Mouse (Mus musculus): Measurements from ENCODE around the gene Fam219a. TPM values are rescaled to one million over a fixed set of nuclear protein-coding genes. Genes with fewer than 3 reads are reported as not detected.

Fam219a gene
- polyA plus RNA-seq, 1 experiment: 3.8 TPM

DNA sequence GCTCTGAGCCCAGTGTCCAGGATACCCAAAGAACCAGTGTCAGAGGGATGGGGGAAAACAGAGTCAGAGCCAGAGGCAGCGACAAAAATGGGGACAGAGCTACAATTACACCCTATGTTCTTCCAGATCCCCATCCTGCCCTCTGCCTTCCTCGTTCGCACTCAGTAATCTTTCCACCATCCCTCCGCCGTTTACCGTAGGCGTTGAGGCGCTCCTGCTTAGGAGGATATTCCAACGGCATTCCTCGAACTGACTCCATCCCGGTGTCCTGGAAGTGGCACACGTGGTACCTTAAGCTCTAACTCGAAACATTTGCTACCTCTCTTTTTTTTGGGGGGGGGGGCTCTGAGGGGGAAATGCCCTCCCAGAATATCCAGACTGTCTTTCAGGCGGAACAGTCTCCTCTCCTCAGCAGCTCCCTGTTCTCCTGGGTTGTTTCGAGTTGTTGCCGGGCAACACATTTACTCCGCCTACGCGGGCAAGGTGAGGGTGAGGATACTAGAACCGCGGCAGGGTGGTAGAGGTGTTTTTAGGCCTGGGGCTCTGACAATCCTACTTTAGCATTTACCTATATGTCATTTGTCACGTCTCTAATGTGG, 61.9 kb downstream of the Fam219a start:
- no peak overlapping the region for H3K27ac ChIP-seq (ENCODE audit: insufficient read depth, low read length)

DNA sequence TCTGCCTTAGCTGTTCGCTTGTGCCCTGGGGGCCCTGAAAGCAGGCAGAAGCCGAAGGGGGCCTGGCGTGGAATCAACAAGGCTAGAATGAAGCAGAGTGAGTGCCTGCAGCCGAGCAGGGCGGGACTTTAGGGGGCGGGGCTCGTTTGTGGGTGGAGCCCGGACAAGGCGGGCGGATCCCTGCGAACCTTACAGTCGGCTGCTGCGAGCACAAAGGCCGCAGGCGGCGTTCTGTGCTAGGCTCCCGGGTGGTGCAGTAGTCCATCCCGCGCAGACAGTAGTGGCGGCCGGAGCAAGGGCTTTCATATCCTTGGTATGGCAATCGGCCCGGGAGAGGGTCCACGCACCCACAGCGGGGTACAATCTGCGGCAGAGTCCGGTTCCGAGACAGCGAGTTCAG, 62.4 kb downstream of the Fam219a start:
- peak overlapping the region; percentile 58 for H3K4me3 ChIP-seq (ENCODE audit: low read depth, low read length)
- no peaks in the 10 kb centered on the region for H3K4me1 ChIP-seq (ENCODE audit: control insufficient read depth, insufficient read depth, low read length)
- no peak overlapping the region for H3K27ac ChIP-seq (ENCODE audit: insufficient read depth, low read length)
- H3K9me3 ChIP-seq (replicated peaks; ENCODE audit: control insufficient read depth, insufficient read depth, low read length, poor library complexity, severe bottlenecking): no peaks in the 10 kb centered on the region
- 0 out of 2 replicates have a peak overlapping the region, but pooled peaks have one; percentile 4 for H3K9ac ChIP-seq (ENCODE audit: low read depth, poor library complexity, severe bottlenecking)
- TF ChIP-seq POLR2A (IDR thresholded peaks at IDR 0.05; ENCODE audit: insufficient read depth, low read length) (no peak), EP300 (IDR thresholded peaks at IDR 0.05; ENCODE audit: insufficient read depth, low read depth, low read length) (no peak), CTCF (IDR thresholded peaks at IDR 0.05; ENCODE audit: low read depth, low read length) (no peak)
- no peaks in the 10 kb centered on the region for H3K36me3 ChIP-seq (ENCODE audit: control insufficient read depth, insufficient read depth, low read length, poor library complexity, severe bottlenecking)
- H3K27me3 ChIP-seq (ENCODE audit: control insufficient read depth, insufficient read depth, low read length, poor library complexity, severe bottlenecking): no peaks in the 10 kb centered on the region; the same call in none of the 2 replicates

More for the DNA sequence above, 61.9 kb downstream of the Fam219a start:
- H3K9me3 ChIP-seq (replicated peaks; ENCODE audit: control insufficient read depth, insufficient read depth, low read length, poor library complexity, severe bottlenecking): no peaks in the 10 kb centered on the region
- no peaks in the 10 kb centered on the region for H3K36me3 ChIP-seq (ENCODE audit: control insufficient read depth, insufficient read depth, low read length, poor library complexity, severe bottlenecking)
- no peaks in the 10 kb centered on the region; the same call in none of the 2 replicates for H3K27me3 ChIP-seq (ENCODE audit: control insufficient read depth, insufficient read depth, low read length, poor library complexity, severe bottlenecking)
- no peaks in the 10 kb centered on the region for H3K4me1 ChIP-seq (ENCODE audit: control insufficient read depth, insufficient read depth, low read length)
- TF ChIP-seq CTCF (IDR thresholded peaks at IDR 0.05; ENCODE audit: low read depth, low read length) (no peak), POLR2A (IDR thresholded peaks at IDR 0.05; ENCODE audit: insufficient read depth, low read length) (no peak), EP300 (IDR thresholded peaks at IDR 0.05; ENCODE audit: insufficient read depth, low read depth, low read length) (no peak)
- peak overlapping the region; percentile 52 for H3K4me3 ChIP-seq (ENCODE audit: low read depth, low read length)
- 0 out of 2 replicates have a peak overlapping the region, but pooled peaks have one; percentile 4 for H3K9ac ChIP-seq (ENCODE audit: low read depth, poor library complexity, severe bottlenecking)

DNA sequence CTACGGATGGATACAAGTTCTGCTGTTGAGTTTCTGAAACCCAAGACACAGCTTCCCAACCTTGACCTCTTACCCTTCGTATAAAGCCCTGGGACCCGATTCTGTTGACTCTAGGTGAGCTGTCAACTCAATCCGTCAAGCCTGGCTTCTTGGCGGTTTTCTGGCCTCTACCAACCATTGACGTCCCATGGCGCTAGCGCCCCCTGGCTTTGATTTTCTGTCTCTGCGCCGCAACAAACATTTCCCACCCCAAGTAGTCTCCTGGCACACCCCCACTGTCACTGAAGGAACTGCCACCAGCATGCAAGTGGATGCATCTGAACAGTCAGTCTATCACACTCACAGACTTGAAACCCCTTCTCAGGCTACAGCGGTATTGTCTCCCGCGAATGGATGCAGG, 63.2 kb downstream of the Fam219a start:
- H3K27ac ChIP-seq (ENCODE audit: insufficient read depth, low read length): no peak overlapping the region
- H3K9ac ChIP-seq (ENCODE audit: low read depth, poor library complexity, severe bottlenecking): no peak overlapping the region
- H3K4me1 ChIP-seq (ENCODE audit: control insufficient read depth, insufficient read depth, low read length): no peaks in the 10 kb centered on the region

DNA sequence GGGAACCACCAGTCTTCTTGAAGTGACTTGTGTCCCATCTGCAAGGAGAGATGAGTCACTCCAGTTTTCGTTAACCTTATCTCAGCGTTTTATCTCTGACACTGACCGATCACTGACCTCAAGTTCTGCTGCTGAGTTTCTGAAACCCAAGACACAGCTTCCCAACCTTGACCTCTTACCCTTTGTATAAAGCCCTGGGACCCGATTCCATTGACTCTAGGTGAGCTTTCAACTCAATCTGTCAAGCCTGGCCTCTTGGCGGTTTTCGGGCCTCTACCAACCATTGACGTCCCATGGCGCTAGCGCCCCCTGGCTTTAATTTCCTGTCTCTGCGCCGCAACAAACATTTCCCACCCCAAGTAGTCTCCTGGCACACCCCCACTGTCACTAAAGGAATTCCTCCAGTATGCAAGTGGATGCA, 64.2 kb downstream of the Fam219a start:
- Histone ChIP-seq H3K9ac (ENCODE audit: low read depth, poor library complexity, severe bottlenecking) (no peak overlapping the region), H3K9me3 (replicated peaks; ENCODE audit: control insufficient read depth, insufficient read depth, low read length, poor library complexity, severe bottlenecking) (no peaks in the 10 kb centered on the region), H3K27ac (ENCODE audit: insufficient read depth, low read length) (no peak overlapping the region), H3K36me3 (ENCODE audit: control insufficient read depth, insufficient read depth, low read length, poor library complexity, severe bottlenecking) (no peaks in the 10 kb centered on the region), H3K27me3 (ENCODE audit: control insufficient read depth, insufficient read depth, low read length, poor library complexity, severe bottlenecking) (no peaks in the 10 kb centered on the region; the same call in none of the 2 replicates), H3K4me1 (ENCODE audit: control insufficient read depth, insufficient read depth, low read length) (no peaks in the 10 kb centered on the region), H3K4me3 (ENCODE audit: low read depth, low read length) (no peak overlapping the region)
- peak; percentile 48 for TF ChIP-seq CTCF (IDR thresholded peaks at IDR 0.05; ENCODE audit: low read depth, low read length)
- no peak for TF ChIP-seq POLR2A (IDR thresholded peaks at IDR 0.05; ENCODE audit: insufficient read depth, low read length)

More for the DNA sequence above, 63.2 kb downstream of the Fam219a start:
- Histone ChIP-seq H3K4me3 (ENCODE audit: low read depth, low read length) (peak overlapping the region; percentile 58), H3K27me3 (ENCODE audit: control insufficient read depth, insufficient read depth, low read length, poor library complexity, severe bottlenecking) (no peaks in the 10 kb centered on the region; the same call in none of the 2 replicates), H3K36me3 (ENCODE audit: control insufficient read depth, insufficient read depth, low read length, poor library complexity, severe bottlenecking) (no peaks in the 10 kb centered on the region), H3K9me3 (replicated peaks; ENCODE audit: control insufficient read depth, insufficient read depth, low read length, poor library complexity, severe bottlenecking) (no peaks in the 10 kb centered on the region)
- peak; percentile 63 for TF ChIP-seq CTCF (IDR thresholded peaks at IDR 0.05; ENCODE audit: low read depth, low read length)
- TF ChIP-seq POLR2A (IDR thresholded peaks at IDR 0.05; ENCODE audit: insufficient read depth, low read length): no peak

DNA sequence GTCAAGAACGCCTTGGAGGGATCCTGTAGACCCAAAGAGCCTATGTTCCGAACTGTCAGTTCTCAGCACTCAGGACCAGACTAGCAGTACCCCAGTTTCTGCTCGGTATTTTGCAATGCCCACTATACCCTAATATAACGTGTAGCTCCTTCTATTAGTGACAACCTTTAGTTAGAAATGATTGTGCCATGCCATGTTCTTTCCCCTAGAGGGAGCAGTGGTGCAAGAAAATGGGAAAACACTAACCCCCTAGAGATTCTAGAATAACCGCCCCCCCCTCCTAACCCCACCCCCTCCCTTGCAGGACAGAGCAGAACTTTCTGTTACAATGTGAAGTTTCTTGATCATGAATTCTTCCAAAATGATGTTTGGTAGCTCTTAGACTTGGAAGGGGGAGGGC, 65.0 kb downstream of the Fam219a start:
- Histone ChIP-seq H3K27ac (ENCODE audit: insufficient read depth, low read length) (no peak overlapping the region), H3K4me3 (ENCODE audit: low read depth, low read length) (no peak overlapping the region), H3K27me3 (ENCODE audit: control insufficient read depth, insufficient read depth, low read length, poor library complexity, severe bottlenecking) (no peaks in the 10 kb centered on the region; the same call in 1 of the 2 replicates), H3K9ac (ENCODE audit: low read depth, poor library complexity, severe bottlenecking) (no peak overlapping the region), H3K36me3 (ENCODE audit: control insufficient read depth, insufficient read depth, low read length, poor library complexity, severe bottlenecking) (no peaks in the 10 kb centered on the region), H3K4me1 (ENCODE audit: control insufficient read depth, insufficient read depth, low read length) (no peaks in the 10 kb centered on the region), H3K9me3 (replicated peaks; ENCODE audit: control insufficient read depth, insufficient read depth, low read length, poor library complexity, severe bottlenecking) (no peaks in the 10 kb centered on the region)
- TF ChIP-seq CTCF (IDR thresholded peaks at IDR 0.05; ENCODE audit: low read depth, low read length) (no peak), EP300 (IDR thresholded peaks at IDR 0.05; ENCODE audit: insufficient read depth, low read depth, low read length) (no peak), POLR2A (IDR thresholded peaks at IDR 0.05; ENCODE audit: insufficient read depth, low read length) (no peak)

DNA sequence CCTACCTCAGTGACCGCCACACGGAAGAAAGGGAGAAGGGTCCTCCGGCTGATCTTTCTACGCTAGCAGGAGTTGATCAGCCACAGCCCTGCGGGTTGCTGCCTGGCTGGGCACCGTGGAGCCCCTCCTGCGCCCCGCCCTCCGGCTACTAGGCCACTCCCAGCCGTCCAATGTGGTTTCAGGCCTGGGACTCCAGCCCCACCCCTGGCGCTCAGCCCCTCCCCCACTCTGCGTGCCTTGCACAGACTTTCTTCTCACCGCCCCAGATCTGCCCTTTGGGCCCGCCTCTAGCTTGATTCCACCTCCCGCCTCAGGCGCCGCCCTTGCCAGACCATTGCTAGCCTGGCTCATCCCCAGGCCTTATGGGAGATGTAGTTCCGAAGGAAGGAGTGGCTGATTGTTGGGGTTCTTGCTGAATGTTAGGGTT, 66.3 kb downstream of the Fam219a start, which contains the start of gene AI464131:
AI464131 (minus strand) TSS at position 91 of the 427 bp plus-strand sequence.
- Histone ChIP-seq H3K27ac (ENCODE audit: insufficient read depth, low read length) (no peak within 1 kb of the TSS), H3K4me1 (ENCODE audit: control insufficient read depth, insufficient read depth, low read length) (peaks cover 2% of the 10 kb centered on the region), H3K27me3 (ENCODE audit: control insufficient read depth, insufficient read depth, low read length, poor library complexity, severe bottlenecking) (no peaks in the 10 kb centered on the region), H3K4me3 (ENCODE audit: low read depth, low read length) (peak within 1 kb of the TSS; percentile 69), H3K9ac (ENCODE audit: low read depth, poor library complexity, severe bottlenecking) (peak within 1 kb of the TSS; percentile 23; the same call in 1 of the 2 replicates), H3K9me3 (replicated peaks; ENCODE audit: control insufficient read depth, insufficient read depth, low read length, poor library complexity, severe bottlenecking) (no peaks in the 10 kb centered on the region), H3K36me3 (ENCODE audit: control insufficient read depth, insufficient read depth, low read length, poor library complexity, severe bottlenecking) (no peaks in the 10 kb centered on the region)
- TF ChIP-seq CTCF (IDR thresholded peaks at IDR 0.05; ENCODE audit: low read depth, low read length) (no peak), EP300 (IDR thresholded peaks at IDR 0.05; ENCODE audit: insufficient read depth, low read depth, low read length) (0 out of 2 replicates have a peak, but pooled peaks have one; percentile 3), POLR2A (IDR thresholded peaks at IDR 0.05; ENCODE audit: insufficient read depth, low read length) (peak; percentile 47)

Data from ES-Bruce4 (cell line).